Mouse (Mus musculus): Measurements from ENCODE around the gene Prkar1b. TPM values are rescaled to one million over a fixed set of nuclear protein-coding genes. Genes with fewer than 3 reads are reported as not detected.

Gene Prkar1b
- polyA plus RNA-seq, 1 experiment from 2014 or later, result 5.3 TPM

DNA sequence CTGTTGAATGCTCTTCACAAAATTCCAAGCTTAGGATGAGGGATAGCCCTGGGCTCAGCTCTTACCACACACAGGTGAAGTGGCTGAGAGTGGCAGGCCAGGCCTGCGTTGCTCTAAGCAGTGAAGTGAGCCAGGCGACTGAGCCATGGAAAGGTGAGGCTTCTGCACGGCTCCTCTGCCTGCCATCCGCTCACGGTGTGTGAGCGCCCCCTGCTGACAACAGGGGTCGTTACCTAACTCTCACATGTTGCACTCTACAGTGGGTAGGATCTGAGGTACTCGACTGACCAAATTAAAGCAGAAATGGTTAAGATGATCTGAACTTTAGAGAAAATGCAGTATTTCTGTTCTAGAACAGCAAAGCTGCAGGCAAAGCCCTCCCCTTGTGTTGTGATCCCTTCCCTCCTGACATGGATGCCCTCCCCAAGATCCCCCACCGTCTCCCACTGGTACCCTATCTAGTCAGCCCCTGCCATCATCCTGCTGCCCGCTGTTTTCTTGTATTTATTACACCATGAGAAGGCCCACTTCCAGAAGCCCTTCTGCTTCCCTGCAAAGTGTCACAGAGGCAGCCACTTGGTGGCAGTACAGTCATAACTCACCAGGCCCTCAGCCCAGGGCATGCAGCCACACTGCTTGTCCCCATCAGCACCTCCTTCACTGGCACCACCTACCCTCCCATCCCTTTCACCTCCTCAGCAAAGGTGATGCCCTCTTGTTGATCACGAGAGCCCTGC is 29.3 kb upstream of the Prkar1b start:
- ATAC-seq (replicated peaks; ENCODE audit: insufficient number of reproducible peaks, low FRiP score, low TSS enrichment), result peak; percentile 50; the same call in 1 of the 2 replicates
- no peak overlapping the region for H3K27ac ChIP-seq (ENCODE audit: low read depth, low read length)
- 24% methylated on average over 11 of the region's 11 CpGs for WGBS (ENCODE audit: insufficient replicate concordance)
- H3K36me3 ChIP-seq (ENCODE audit: control insufficient read depth, insufficient read depth, low read length), result peaks cover 18% of the 10 kb centered on the region
- no peaks in the 10 kb centered on the region for H3K9me3 ChIP-seq (replicated peaks; ENCODE audit: control insufficient read depth, low read length)
- H3K4me1 ChIP-seq (ENCODE audit: control insufficient read depth, insufficient read depth, low read length), result peaks cover 2% of the 10 kb centered on the region; the same call in 1 of the 2 replicates
- no peak overlapping the region for H3K9ac ChIP-seq (ENCODE audit: low read depth, low read length)
- H3K4me3 ChIP-seq (ENCODE audit: low read depth, low read length), result no peak overlapping the region
- H3K4me2 ChIP-seq, result no peak overlapping the region
- H3K27me3 ChIP-seq (ENCODE audit: control insufficient read depth, insufficient read depth, low read length), result no peaks in the 10 kb centered on the region

DNA sequence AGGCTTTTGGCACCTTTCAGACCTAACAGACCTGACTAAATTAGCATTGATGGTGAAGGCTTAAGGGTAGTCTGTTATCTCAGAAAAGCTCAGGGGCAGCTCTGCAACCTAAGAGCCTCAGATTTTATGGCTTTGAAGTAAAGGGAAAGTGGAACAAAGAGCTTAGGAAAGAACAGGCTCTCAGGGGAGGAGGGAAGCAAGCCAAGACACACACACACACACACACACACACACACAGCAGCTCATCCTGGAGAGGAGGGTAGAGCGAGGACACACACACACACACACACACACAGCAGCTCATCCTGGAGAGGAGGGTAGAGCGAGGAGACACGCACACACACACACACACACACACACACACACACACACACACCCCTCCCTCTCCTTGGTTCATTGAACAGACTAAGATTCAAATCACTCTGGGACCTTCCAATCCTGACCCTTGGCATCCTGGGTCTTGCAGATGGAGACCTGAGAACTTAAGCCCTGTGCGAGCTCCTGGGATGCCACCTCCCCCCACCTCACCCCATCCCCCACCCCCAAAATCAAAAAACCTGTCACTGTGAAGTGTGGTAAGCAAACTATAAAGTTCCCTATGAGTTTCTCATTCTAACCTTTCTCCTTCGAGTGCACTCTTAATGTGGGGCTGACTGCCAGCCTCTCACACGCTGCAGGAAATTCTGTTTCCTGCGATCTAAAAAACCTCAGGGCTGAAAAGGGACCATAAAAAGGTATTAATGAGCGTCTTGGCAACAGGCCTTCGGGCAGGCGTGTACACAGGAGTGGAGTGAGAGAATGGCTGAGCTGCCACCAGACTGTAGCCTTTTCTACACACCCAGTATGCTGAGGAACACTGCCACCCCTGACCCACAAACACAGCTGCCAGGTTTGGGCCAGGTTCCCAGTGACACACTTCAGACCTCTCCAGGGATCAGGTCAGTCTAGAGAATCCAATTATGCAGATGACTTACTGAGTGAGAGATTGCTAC is 25.1 kb upstream of the Prkar1b start:
- H3K27me3 ChIP-seq (ENCODE audit: control insufficient read depth, insufficient read depth, low read length), result no peaks in the 10 kb centered on the region
- H3K9me3 ChIP-seq (replicated peaks; ENCODE audit: control insufficient read depth, low read length), result no peaks in the 10 kb centered on the region
- ATAC-seq (replicated peaks; ENCODE audit: insufficient number of reproducible peaks, low FRiP score, low TSS enrichment), result no peak
- H3K9ac ChIP-seq (ENCODE audit: low read depth, low read length), result no peak overlapping the region
- H3K4me1 ChIP-seq (ENCODE audit: control insufficient read depth, insufficient read depth, low read length), result peaks cover 5% of the 10 kb centered on the region; the same call in 1 of the 2 replicates
- no peak overlapping the region for H3K4me3 ChIP-seq (ENCODE audit: low read depth, low read length)
- H3K4me2 ChIP-seq, result no peak overlapping the region
- 73% methylated on average over 7 of the region's 10 CpGs for WGBS (ENCODE audit: insufficient replicate concordance)
- no peak overlapping the region for H3K27ac ChIP-seq (ENCODE audit: low read depth, low read length)
- H3K36me3 ChIP-seq (ENCODE audit: control insufficient read depth, insufficient read depth, low read length), result peaks cover 19% of the 10 kb centered on the region; the same call in 1 of the 2 replicates

DNA sequence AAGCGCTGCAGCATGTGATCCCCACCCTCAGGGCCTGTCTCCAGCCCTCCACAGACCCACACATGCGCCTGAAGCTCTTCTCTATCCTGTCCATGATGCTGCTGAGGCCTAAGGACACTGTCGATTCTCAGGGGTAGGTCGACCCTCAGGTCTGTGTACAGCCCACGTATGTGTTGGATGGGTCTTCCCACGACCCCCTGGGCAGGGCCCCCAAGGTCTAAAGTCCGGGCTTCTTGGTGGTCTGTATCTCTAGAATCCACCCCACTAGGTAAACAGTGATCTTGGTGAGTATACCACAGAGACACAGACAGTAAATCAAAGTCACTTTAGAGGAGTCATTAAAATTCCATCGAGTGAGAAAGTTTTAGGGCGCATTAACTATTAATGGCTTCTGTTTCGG is 24.3 kb upstream of the Prkar1b start:
- no peak overlapping the region for H3K4me3 ChIP-seq (ENCODE audit: low read depth, low read length)
- H3K4me2 ChIP-seq, result no peak overlapping the region
- no peak overlapping the region for H3K9ac ChIP-seq (ENCODE audit: low read depth, low read length)
- ATAC-seq (replicated peaks; ENCODE audit: insufficient number of reproducible peaks, low FRiP score, low TSS enrichment), result no peak
- WGBS (ENCODE audit: insufficient replicate concordance), result 66% methylated on average over 10 of the region's 10 CpGs
- H3K27ac ChIP-seq (ENCODE audit: low read depth, low read length), result 0 out of 2 replicates have a peak overlapping the region, but pooled peaks have one; percentile 10
- H3K4me1 ChIP-seq (ENCODE audit: control insufficient read depth, insufficient read depth, low read length), result peaks cover 5% of the 10 kb centered on the region; the same call in 1 of the 2 replicates
- H3K36me3 ChIP-seq (ENCODE audit: control insufficient read depth, insufficient read depth, low read length), result peaks cover 16% of the 10 kb centered on the region; the same call in 1 of the 2 replicates
- no peaks in the 10 kb centered on the region for H3K9me3 ChIP-seq (replicated peaks; ENCODE audit: control insufficient read depth, low read length)
- H3K27me3 ChIP-seq (ENCODE audit: control insufficient read depth, insufficient read depth, low read length), result no peaks in the 10 kb centered on the region

DNA sequence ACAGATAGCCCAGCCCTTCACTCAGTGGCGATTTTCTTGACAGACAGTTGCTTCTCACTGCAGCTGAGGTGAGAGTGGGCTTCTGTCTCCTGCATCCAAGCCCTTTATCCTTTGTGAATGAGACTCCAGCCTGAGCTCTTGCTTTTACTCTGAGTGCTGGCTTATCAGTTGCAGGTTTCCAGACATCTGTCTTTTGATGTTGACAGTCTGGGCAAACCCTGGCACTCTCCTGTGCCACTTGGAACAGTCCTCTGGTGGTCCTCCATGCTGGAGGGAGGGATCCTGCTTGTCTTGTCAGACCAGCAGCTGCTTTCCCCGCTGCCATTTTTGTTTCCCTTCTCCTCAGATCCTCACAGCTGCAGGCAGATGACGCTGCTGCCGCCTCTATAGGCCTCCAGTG is 22.1 kb upstream of the Prkar1b start:
- H3K4me2 ChIP-seq, result no peak overlapping the region
- 82% methylated on average over 4 of the region's 4 CpGs for WGBS (ENCODE audit: insufficient replicate concordance)
- peaks cover 7% of the 10 kb centered on the region; the same call in 1 of the 2 replicates for H3K4me1 ChIP-seq (ENCODE audit: control insufficient read depth, insufficient read depth, low read length)
- no peaks in the 10 kb centered on the region for H3K27me3 ChIP-seq (ENCODE audit: control insufficient read depth, insufficient read depth, low read length)
- H3K36me3 ChIP-seq (ENCODE audit: control insufficient read depth, insufficient read depth, low read length), result peaks cover 13% of the 10 kb centered on the region; the same call in 1 of the 2 replicates
- no peak for ATAC-seq (replicated peaks; ENCODE audit: insufficient number of reproducible peaks, low FRiP score, low TSS enrichment)
- no peak overlapping the region for H3K4me3 ChIP-seq (ENCODE audit: low read depth, low read length)
- no peak overlapping the region for H3K9ac ChIP-seq (ENCODE audit: low read depth, low read length)
- no peak overlapping the region for H3K27ac ChIP-seq (ENCODE audit: low read depth, low read length)
- no peaks in the 10 kb centered on the region for H3K9me3 ChIP-seq (replicated peaks; ENCODE audit: control insufficient read depth, low read length)

DNA sequence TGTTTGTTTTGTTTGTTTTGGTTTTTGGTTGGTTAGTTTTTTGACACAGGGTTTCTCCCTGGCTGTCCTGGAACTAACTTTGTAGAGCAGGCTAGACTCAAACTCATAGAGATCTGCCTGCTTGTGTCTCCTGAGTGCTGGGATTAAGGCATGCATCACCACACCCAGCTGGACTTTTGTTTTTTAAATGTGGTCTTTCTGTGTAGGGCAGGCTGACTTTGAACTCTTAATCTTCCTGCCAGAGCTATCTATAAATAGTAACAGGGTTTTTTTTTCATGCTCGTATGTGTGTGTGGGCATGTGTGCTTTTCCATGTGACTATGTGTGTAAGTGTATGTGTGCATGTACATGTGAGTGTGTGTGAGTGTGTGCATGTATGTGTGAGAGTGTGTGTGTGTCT is 17.7 kb upstream of the Prkar1b start:
- ATAC-seq (replicated peaks; ENCODE audit: insufficient number of reproducible peaks, low FRiP score, low TSS enrichment), result no peak
- 63% methylated on average over 1 of the region's 1 CpGs for WGBS (ENCODE audit: insufficient replicate concordance)
- peaks cover 2% of the 10 kb centered on the region; the same call in 1 of the 2 replicates for H3K4me1 ChIP-seq (ENCODE audit: control insufficient read depth, insufficient read depth, low read length)
- peaks cover 12% of the 10 kb centered on the region; the same call in 1 of the 2 replicates for H3K36me3 ChIP-seq (ENCODE audit: control insufficient read depth, insufficient read depth, low read length)
- H3K9me3 ChIP-seq (replicated peaks; ENCODE audit: control insufficient read depth, low read length), result no peaks in the 10 kb centered on the region
- H3K27me3 ChIP-seq (ENCODE audit: control insufficient read depth, insufficient read depth, low read length), result no peaks in the 10 kb centered on the region
- H3K27ac ChIP-seq (ENCODE audit: low read depth, low read length), result no peak overlapping the region
- no peak overlapping the region for H3K9ac ChIP-seq (ENCODE audit: low read depth, low read length)
- no peak overlapping the region for H3K4me2 ChIP-seq
- no peak overlapping the region for H3K4me3 ChIP-seq (ENCODE audit: low read depth, low read length)

DNA sequence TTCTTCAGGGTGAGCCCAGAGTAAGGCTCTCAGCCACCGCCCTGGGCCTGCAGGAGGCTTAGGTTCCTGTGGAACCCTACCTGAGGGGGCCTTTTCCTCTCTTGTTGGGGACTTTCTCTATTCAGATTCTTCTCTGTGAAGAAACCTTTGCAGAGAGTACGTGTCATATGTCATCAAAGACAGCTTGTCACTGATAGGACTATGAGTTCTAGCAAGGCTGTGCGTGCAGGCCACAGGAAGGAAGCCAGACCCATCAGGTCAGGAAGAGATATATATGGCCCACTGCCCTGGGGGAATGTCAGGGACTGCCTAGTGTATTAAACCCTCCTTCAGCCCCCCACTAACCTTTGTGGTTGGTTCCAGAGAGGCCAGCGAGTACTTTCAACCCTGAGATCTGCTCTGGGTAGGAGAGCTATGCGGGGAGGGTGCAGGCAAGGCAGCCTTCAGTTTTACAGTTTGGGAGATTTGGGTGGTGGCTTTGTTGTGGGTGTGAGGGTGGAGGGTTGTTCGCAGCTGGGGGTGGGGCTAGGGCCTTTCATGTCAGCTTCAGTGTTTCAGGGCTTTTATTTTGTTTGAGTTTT is 17.1 kb upstream of the Prkar1b start:
- peaks cover 12% of the 10 kb centered on the region; the same call in 1 of the 2 replicates for H3K36me3 ChIP-seq (ENCODE audit: control insufficient read depth, insufficient read depth, low read length)

DNA sequence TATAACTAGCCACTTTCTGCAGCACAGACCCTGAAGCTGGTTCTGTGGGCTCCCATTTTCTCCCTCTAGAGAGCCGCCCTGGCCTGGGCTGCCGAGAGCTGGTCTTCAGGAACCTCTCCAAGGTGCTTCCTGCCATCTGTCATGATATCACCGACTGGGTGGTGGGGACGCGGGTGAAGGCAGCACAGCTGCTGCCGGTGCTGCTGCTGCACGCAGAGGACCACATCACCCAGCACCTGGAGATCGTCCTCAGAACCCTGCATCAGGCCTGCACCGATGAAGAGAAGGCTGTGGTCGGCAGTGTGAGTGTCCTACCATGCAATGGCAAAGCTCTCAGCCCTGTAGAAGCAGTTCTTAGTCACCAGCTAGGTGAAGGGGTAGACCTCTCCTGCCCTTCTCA is 11.8 kb upstream of the Prkar1b start:
- H3K4me2 ChIP-seq, result no peak overlapping the region
- no peaks in the 10 kb centered on the region for H3K9me3 ChIP-seq (replicated peaks; ENCODE audit: control insufficient read depth, low read length)
- no peak overlapping the region for H3K4me3 ChIP-seq (ENCODE audit: low read depth, low read length)
- 76% methylated on average over 10 of the region's 10 CpGs for WGBS (ENCODE audit: insufficient replicate concordance)
- H3K36me3 ChIP-seq (ENCODE audit: control insufficient read depth, insufficient read depth, low read length), result peaks cover 9% of the 10 kb centered on the region; the same call in 1 of the 2 replicates
- no peak overlapping the region for H3K27ac ChIP-seq (ENCODE audit: low read depth, low read length)
- H3K4me1 ChIP-seq (ENCODE audit: control insufficient read depth, insufficient read depth, low read length), result no peaks in the 10 kb centered on the region
- H3K27me3 ChIP-seq (ENCODE audit: control insufficient read depth, insufficient read depth, low read length), result no peaks in the 10 kb centered on the region
- H3K9ac ChIP-seq (ENCODE audit: low read depth, low read length), result no peak overlapping the region
- ATAC-seq (replicated peaks; ENCODE audit: insufficient number of reproducible peaks, low FRiP score, low TSS enrichment), result no peak

More for the DNA sequence above, 17.1 kb upstream of the Prkar1b start:
- H3K4me3 ChIP-seq (ENCODE audit: low read depth, low read length), result no peak overlapping the region
- H3K4me2 ChIP-seq, result no peak overlapping the region
- H3K27me3 ChIP-seq (ENCODE audit: control insufficient read depth, insufficient read depth, low read length), result no peaks in the 10 kb centered on the region
- WGBS (ENCODE audit: insufficient replicate concordance), result 61% methylated on average over 6 of the region's 6 CpGs
- no peak overlapping the region for H3K27ac ChIP-seq (ENCODE audit: low read depth, low read length)
- peaks cover 2% of the 10 kb centered on the region; the same call in 1 of the 2 replicates for H3K4me1 ChIP-seq (ENCODE audit: control insufficient read depth, insufficient read depth, low read length)
- no peak for ATAC-seq (replicated peaks; ENCODE audit: insufficient number of reproducible peaks, low FRiP score, low TSS enrichment)
- no peaks in the 10 kb centered on the region for H3K9me3 ChIP-seq (replicated peaks; ENCODE audit: control insufficient read depth, low read length)
- no peak overlapping the region for H3K9ac ChIP-seq (ENCODE audit: low read depth, low read length)

DNA sequence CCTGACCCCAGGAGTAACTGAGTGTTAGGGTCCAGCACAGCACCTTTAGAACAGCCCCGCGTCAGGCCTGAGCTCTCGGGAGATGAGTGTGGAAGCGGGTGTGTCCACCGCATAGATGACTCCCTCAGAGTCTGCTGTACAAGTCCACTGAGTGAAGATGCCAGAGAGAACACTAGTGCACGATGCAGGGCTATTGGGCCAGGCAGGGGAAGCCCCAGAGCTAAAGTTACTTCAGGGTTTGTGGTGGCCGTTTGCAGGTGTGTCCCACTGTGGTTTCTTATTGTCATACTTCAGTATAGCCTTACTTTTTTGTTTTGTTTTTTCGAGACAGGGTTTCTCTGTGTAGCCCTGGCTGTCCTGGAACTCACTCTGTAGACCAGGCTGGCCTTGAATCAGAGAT is 11.1 kb upstream of the Prkar1b start:
- Histone ChIP-seq H3K9ac (ENCODE audit: low read depth, low read length) (no peak overlapping the region), H3K27me3 (ENCODE audit: control insufficient read depth, insufficient read depth, low read length) (no peaks in the 10 kb centered on the region), H3K4me3 (ENCODE audit: low read depth, low read length) (no peak overlapping the region), H3K36me3 (ENCODE audit: control insufficient read depth, insufficient read depth, low read length) (peaks cover 6% of the 10 kb centered on the region), H3K4me1 (ENCODE audit: control insufficient read depth, insufficient read depth, low read length) (no peaks in the 10 kb centered on the region), H3K9me3 (replicated peaks; ENCODE audit: control insufficient read depth, low read length) (no peaks in the 10 kb centered on the region), H3K27ac (ENCODE audit: low read depth, low read length) (no peak overlapping the region), H3K4me2 (no peak overlapping the region)
- WGBS (ENCODE audit: insufficient replicate concordance), result 89% methylated on average over 8 of the region's 8 CpGs
- ATAC-seq (replicated peaks; ENCODE audit: insufficient number of reproducible peaks, low FRiP score, low TSS enrichment), result no peak

Data from heart, embryonic 11.5 days (tissue).